Mouse (Mus musculus): ENCODE measurements around the gene Oxld1.

DNA sequence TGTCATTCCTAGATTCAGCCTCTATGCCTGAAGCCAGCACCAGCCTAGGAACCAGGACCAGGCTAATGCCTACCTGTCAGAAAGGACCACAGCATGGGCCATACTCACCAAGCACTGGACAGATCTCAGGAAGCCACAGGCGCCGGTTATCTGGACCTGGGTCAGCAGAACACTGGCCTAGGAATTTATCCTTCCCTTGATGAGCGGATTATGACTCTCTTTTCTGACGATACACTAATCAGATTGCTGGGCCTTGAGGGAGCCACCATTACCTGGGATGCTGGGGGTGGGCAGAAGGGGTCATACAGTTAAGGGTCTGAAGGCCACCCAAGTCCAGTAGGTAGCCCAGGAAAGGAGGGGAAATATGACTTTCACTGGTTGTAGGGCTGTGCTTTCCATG, 4.6 kb downstream of the Oxld1 start, which contains the start of gene Pde6g:
- TF ChIP-seq CTCF (IDR thresholded peaks at IDR 0.05; ENCODE audit: low read depth) (no peak), EP300 (IDR thresholded peaks at IDR 0.05; ENCODE audit: low read depth) (no peak)
